In genomic region chr1:74662253-74662865, GRCm38 (mm10) we compare ENCODE assay signal across 8 mouse cellular contexts. TPM values are rescaled to one million over a fixed set of nuclear protein-coding genes. Genes with fewer than 3 reads are reported as not detected.
DNase-seq lines count a peak whose midpoint lies in the region; ATAC-seq and TF ChIP-seq lines count a peak whose summit lies in the region.

No protein-coding gene starts in this region.

- no peak for DNase-seq in heart, adult 2 months
- DNase-seq in heart, adult 8-10 months (ENCODE audit: low spot score): no peak
- no peak for DNase-seq in limb, embryonic 10.5 days (ENCODE audit: low spot score)
- DNase-seq in yolk sac, embryonic 10.5 days (ENCODE audit: low spot score): no peak
- DNase-seq in right cerebral cortex, postnatal 10 days (ENCODE audit: low spot score in 2 of 2): no peak

- peak overlapping the region; percentile 90; the same call in 1 of the 2 replicates for H3K9ac ChIP-seq in heart, adult 2 months (ENCODE audit: low read depth, low read length)
- peak overlapping the region; percentile 89 for H3K9ac ChIP-seq in embryonic facial prominence, embryonic 13.5 days
- H3K9ac ChIP-seq in stomach, embryonic 14.5 days (replicated peaks; ENCODE audit: low read depth, low read length): peak overlapping the region; percentile 79

- no peak for ATAC-seq in embryonic facial prominence, embryonic 13.5 days (ENCODE audit: insufficient number of reproducible peaks, insufficient read depth, low FRiP score, low TSS enrichment, low read depth)
- ATAC-seq in stomach, embryonic 14.5 days (ENCODE audit: insufficient number of reproducible peaks, insufficient read depth, low FRiP score, low read depth): no peak

- H3K9me3 ChIP-seq in embryonic facial prominence, embryonic 13.5 days: no peaks in the 10 kb centered on the region
- H3K9me3 ChIP-seq in limb, embryonic 10.5 days (replicated peaks): no peaks in the 10 kb centered on the region
- no peaks in the 10 kb centered on the region for H3K9me3 ChIP-seq in stomach, embryonic 14.5 days (ENCODE audit: control insufficient read depth, low read depth, low read length)

- H3K4me2 ChIP-seq in embryonic facial prominence, embryonic 13.5 days: peak overlapping the region; percentile 62
- H3K4me2 ChIP-seq in stomach, embryonic 14.5 days (replicated peaks; ENCODE audit: low read depth, low read length): peak overlapping the region; percentile 42

- intact Hi-C loops in heart, adult 2 months (cut with DNase I): loop anchor here (10.0 kb wide), 3 partner anchors 52 to 158 kb away; partner anchors contain the start of genes Bcs1l, Cnot9, Cyp27a1 and Zfp142

- no peak for TF ChIP-seq EP300 in heart, adult 2 months (IDR thresholded peaks at IDR 0.05; ENCODE audit: insufficient read depth, low read depth, low read length)

- no peak for TF ChIP-seq CTCF in heart, adult 2 months (IDR thresholded peaks at IDR 0.05)
- TF ChIP-seq CTCF in C2C12 (IDR thresholded peaks at IDR 0.05; ENCODE audit: control insufficient read depth, insufficient read depth, insufficient read length): no peak

- peak overlapping the region; percentile 100 for H3K4me3 ChIP-seq in heart, adult 2 months
- H3K4me3 ChIP-seq in C2C12 (ENCODE audit: insufficient read depth, poor library complexity, severe bottlenecking): peak overlapping the region; percentile 66
- peak overlapping the region; percentile 91 for H3K4me3 ChIP-seq in embryonic facial prominence, embryonic 13.5 days
- H3K4me3 ChIP-seq in limb, embryonic 10.5 days: peak overlapping the region; percentile 89
- H3K4me3 ChIP-seq in stomach, embryonic 14.5 days (ENCODE audit: low read depth, low read length): peak overlapping the region; percentile 84

- peaks cover 51% of the 10 kb centered on the region for H3K79me3 ChIP-seq in C2C12 (ENCODE audit: low read depth)

- H3K4me1 ChIP-seq in heart, adult 2 months (ENCODE audit: control insufficient read depth, insufficient read depth, low read length): peaks cover 6% of the 10 kb centered on the region
- peaks cover 14% of the 10 kb centered on the region for H3K4me1 ChIP-seq in embryonic facial prominence, embryonic 13.5 days
- peaks cover 9% of the 10 kb centered on the region for H3K4me1 ChIP-seq in limb, embryonic 10.5 days
- H3K4me1 ChIP-seq in stomach, embryonic 14.5 days (ENCODE audit: control insufficient read depth, insufficient read depth, low read length): peaks cover 8% of the 10 kb centered on the region; the same call in 1 of the 2 replicates

- H3K36me3 ChIP-seq in heart, adult 2 months (ENCODE audit: control insufficient read depth, insufficient read depth, low read length): peaks cover 9% of the 10 kb centered on the region
- peaks cover 22% of the 10 kb centered on the region for H3K36me3 ChIP-seq in C2C12 (ENCODE audit: control insufficient read depth, insufficient read depth)
- H3K36me3 ChIP-seq in embryonic facial prominence, embryonic 13.5 days: peaks cover 6% of the 10 kb centered on the region; the same call in 1 of the 2 replicates
- peaks cover 40% of the 10 kb centered on the region for H3K36me3 ChIP-seq in limb, embryonic 10.5 days
- no peaks in the 10 kb centered on the region for H3K36me3 ChIP-seq in stomach, embryonic 14.5 days (ENCODE audit: control insufficient read depth, insufficient read depth, low read length)

- H3K27ac ChIP-seq in heart, adult 2 months: peak overlapping the region; percentile 89
- peak overlapping the region; percentile 82 for H3K27ac ChIP-seq in embryonic facial prominence, embryonic 13.5 days
- H3K27ac ChIP-seq in limb, embryonic 10.5 days: peak overlapping the region; percentile 96
- H3K27ac ChIP-seq in stomach, embryonic 14.5 days (ENCODE audit: low read length): peak overlapping the region; percentile 85

- H3ac ChIP-seq in C2C12 (ENCODE audit: control insufficient read depth, insufficient read length, low read depth): peak overlapping the region; percentile 76

- no peaks in the 10 kb centered on the region for H3K27me3 ChIP-seq in heart, adult 2 months (ENCODE audit: control insufficient read depth, insufficient read depth, low read length)
- H3K27me3 ChIP-seq in C2C12 (ENCODE audit: control insufficient read depth, insufficient read depth, insufficient read length): no peaks in the 10 kb centered on the region
- no peaks in the 10 kb centered on the region for H3K27me3 ChIP-seq in embryonic facial prominence, embryonic 13.5 days
- no peaks in the 10 kb centered on the region for H3K27me3 ChIP-seq in limb, embryonic 10.5 days (ENCODE audit: low read depth, poor library complexity, severe bottlenecking)
- H3K27me3 ChIP-seq in stomach, embryonic 14.5 days (ENCODE audit: control insufficient read depth, insufficient read depth, low read length): no peaks in the 10 kb centered on the region

- peaks cover 5% of the 10 kb centered on the region for H3K79me2 ChIP-seq in heart, adult 2 months (replicated peaks; ENCODE audit: control insufficient read depth, insufficient read depth, low read length)
- peaks cover 56% of the 10 kb centered on the region for H3K79me2 ChIP-seq in C2C12 (ENCODE audit: control insufficient read depth, insufficient read depth)

- WGBS in heart, adult 2 months: 8% methylated on average over 13 of the region's 13 CpGs
- 1% methylated on average over 13 of the region's 13 CpGs for WGBS in embryonic facial prominence, embryonic 13.5 days
- 6% methylated on average over 13 of the region's 13 CpGs for WGBS in limb, embryonic 10.5 days
- WGBS in stomach, embryonic 14.5 days: 3% methylated on average over 13 of the region's 13 CpGs

- TF ChIP-seq POLR2A in heart, adult 2 months (IDR thresholded peaks at IDR 0.05; ENCODE audit: insufficient read depth, low read depth, low read length): no peak

TF ChIP-seq in C2C12, 6 proteins besides CTCF, POLR2A, EP300 and RAD21:
- TF ChIP-seq MYOD1 (IDR thresholded peaks at IDR 0.05; ENCODE audit: control insufficient read depth, insufficient read length, low read depth) (no peak), CEBPB (IDR thresholded peaks at IDR 0.05; ENCODE audit: low read depth) (no peak), MAX (IDR thresholded peaks at IDR 0.05) (no peak), USF1 (IDR thresholded peaks at IDR 0.05; ENCODE audit: low read depth) (no peak), MYOG (IDR thresholded peaks at IDR 0.05; ENCODE audit: control insufficient read depth, extremely low read depth, insufficient read length) (no peak), FOSL1 (IDR thresholded peaks at IDR 0.05; ENCODE audit: insufficient read depth, low read length, poor library complexity, severe bottlenecking) (no peak)

RNA-seq across cellular contexts. Expression of gene Ttll4, which starts 0.8 kb away (rescaled TPM):
- 10 to 100 TPM in 1 of 2 experiments, 1 to 10 TPM in 1; 9.7 to 10.9 TPM for total RNA-seq in heart, adult 2 months (2021)
- 6.6 and 15.5 TPM in 2 replicates for polyA plus RNA-seq in heart, adult 2 months (2012; rRNA removed)
- total RNA-seq in heart, adult 8-10 months (2022): 10 to 100 TPM in 1 of 4 experiments, 1 to 10 TPM in 3; 8.1 to 10.5 (median 9.3) TPM
- 7.6 TPM for polyA plus RNA-seq in C2C12 (2012; fragmentation: generic; extraction: Trizol)
- polyA plus RNA-seq in embryonic facial prominence, embryonic 13.5 days (2015; fragmentation: Nextera tagmentation; extraction: Ambion mirVana): 12.9 and 17.6 TPM in 2 replicates
- 52.0 and 53.8 TPM in 2 replicates for polyA plus RNA-seq in limb, embryonic 10.5 days (2016; fragmentation: Nextera tagmentation; extraction: Ambion mirVana)
- 24.3 and 26.4 TPM in 2 replicates for polyA plus RNA-seq in stomach, embryonic 14.5 days (2014; fragmentation: Nextera tagmentation; extraction: Ambion mirVana)

RNA-seq across cellular contexts. Expression of gene Cyp27a1, which starts 51.0 kb away (rescaled TPM):
- 10 to 100 TPM; 10.1 to 18.1 TPM for total RNA-seq in heart, adult 2 months (2021)
- 17.0 and 22.2 TPM in 2 replicates for polyA plus RNA-seq in heart, adult 2 months (2012; rRNA removed)
- total RNA-seq in heart, adult 8-10 months (2022): 10 to 100 TPM; 11.3 to 20.8 (median 16.6) TPM
- 0.05 TPM for polyA plus RNA-seq in C2C12 (2012; fragmentation: generic; extraction: Trizol)
- 15.3 and 19.0 TPM in 2 replicates for polyA plus RNA-seq in embryonic facial prominence, embryonic 13.5 days (2015; fragmentation: Nextera tagmentation; extraction: Ambion mirVana)
- 22.8 and 25.5 TPM in 2 replicates for polyA plus RNA-seq in limb, embryonic 10.5 days (2016; fragmentation: Nextera tagmentation; extraction: Ambion mirVana)
- 7.1 and 10.6 TPM in 2 replicates for polyA plus RNA-seq in stomach, embryonic 14.5 days (2014; fragmentation: Nextera tagmentation; extraction: Ambion mirVana)
